Mouse (Mus musculus) lung, embryonic 16.5 days (tissue): ENCODE results near the gene Sdc4. TPM values are rescaled to one million over a fixed set of nuclear protein-coding genes. Genes with fewer than 3 reads are reported as not detected.

ENCODE experiments used
- ATAC-seq: fragments of 200-750 bp; cut with Nextera tagmentation; 2 replicates; pipeline ENCODE4 v1.8.0; 2017; ENCODE audit warnings: low read depth, mild to moderate bottlenecking, moderate library complexity
- H3K27ac ChIP-seq: fragments of 300-500 bp; sonication (generic); 2 replicates; pipeline ENCODE4 v1.5.1; 2014; ENCODE audit warnings: mild to moderate bottlenecking, control low read depth, low read length
- H3K27me3 ChIP-seq: fragments of 300-500 bp; sonication (generic); 2 replicates; pipeline ENCODE4 v1.6.1; 2014; ENCODE audit warnings: low read depth, low read length, mixed read lengths; ENCODE audit not compliant: control insufficient read depth, insufficient read depth
- H3K36me3 ChIP-seq: fragments of 300-500 bp; sonication (generic); 2 replicates; pipeline ENCODE4 v1.6.1; 2014; ENCODE audit warnings: low read length; ENCODE audit not compliant: control insufficient read depth, insufficient read depth
- H3K4me1 ChIP-seq: fragments of 300-500 bp; sonication (generic); replicated peaks from 2 replicates; pipeline ENCODE4 v1.6.1; 2014; ENCODE audit warnings: low read length, mixed read lengths; ENCODE audit not compliant: control insufficient read depth, insufficient read depth
- H3K4me2 ChIP-seq: fragments of 300-500 bp; sonication (generic); 2 replicates; pipeline ENCODE4 v1.6.1; 2014; ENCODE audit warnings: low read depth, low read length, control low read depth
- H3K4me3 ChIP-seq: fragments of 300-500 bp; sonication (generic); 2 replicates; pipeline ENCODE4 v1.5.1; 2014; ENCODE audit warnings: mild to moderate bottlenecking, low read length, control low read depth
- H3K9ac ChIP-seq: fragments of 300-500 bp; sonication (generic); 2 replicates; pipeline ENCODE4 v1.6.1; 2014; ENCODE audit warnings: low read length, control low read depth
- H3K9me3 ChIP-seq: fragments of 300-500 bp; sonication (generic); 2 replicates; pipeline ENCODE4 v1.6.1; 2016; ENCODE audit warnings: low read length; ENCODE audit not compliant: control insufficient read depth
- WGBS: fragments of 180-500 bp; shearing (Covaris S2); extraction: QIAGEN DNeasy Blood & Tissue Kit; methylation state at CpG from one replicate; pipeline ENCODE4 v1.1.7; 2014; 5-methylcytosine and 5-hydroxymethylcytosine counted together
- polyA plus RNA-seq: library from polyadenylated mRNA; unstranded; fragments of >200 nt; fragmentation: Nextera tagmentation; extraction: Ambion mirVana; gene quantifications from 2 replicates; pipeline ENCODE4 v1.2.1, GENCODE M21; 2015

Gene Sdc4
- polyA plus RNA-seq, 1 experiment from 2014 or later, result 226 TPM

DNA sequence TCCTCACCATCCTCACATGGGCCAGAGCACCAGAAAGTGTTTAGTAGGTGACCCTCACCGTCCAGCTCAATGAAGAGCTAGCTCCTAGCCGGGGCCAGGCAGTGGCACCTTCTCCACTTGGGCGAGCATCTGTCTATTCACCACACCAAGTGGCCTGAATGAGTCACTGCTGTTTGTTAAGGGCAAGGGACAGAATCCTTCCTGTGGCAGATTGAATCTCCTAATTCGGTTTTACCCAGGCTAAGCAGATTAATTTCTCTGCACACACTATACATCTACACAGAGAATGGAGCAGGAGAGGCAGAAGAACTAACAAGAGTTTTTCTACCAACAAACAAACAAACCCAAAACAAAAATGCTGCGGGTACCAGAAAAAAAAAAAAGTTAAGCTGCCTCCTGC lies 16.7 kb downstream of the Sdc4 start:
- H3K4me2 ChIP-seq, result no peak overlapping the region
- 78% methylated on average over 5 of the region's 5 CpGs for WGBS
- no peak overlapping the region for H3K9ac ChIP-seq
- H3K27ac ChIP-seq, result no peak overlapping the region
- no peak for ATAC-seq
- no peaks in the 10 kb centered on the region for H3K27me3 ChIP-seq
- no peak overlapping the region for H3K4me3 ChIP-seq
- H3K9me3 ChIP-seq, result no peaks in the 10 kb centered on the region
- H3K36me3 ChIP-seq, result peaks cover 21% of the 10 kb centered on the region
- peaks cover 19% of the 10 kb centered on the region for H3K4me1 ChIP-seq

- 26% methylated on average over 12 of the region's 12 CpGs for WGBS
- H3K9ac ChIP-seq, result no peak overlapping the region
- no peaks in the 10 kb centered on the region for H3K9me3 ChIP-seq
- H3K4me1 ChIP-seq, result peaks cover 11% of the 10 kb centered on the region
- no peaks in the 10 kb centered on the region for H3K27me3 ChIP-seq
- no peak overlapping the region for H3K4me3 ChIP-seq
- ATAC-seq, result no peak; the same call in 1 of the 2 replicates
- no peak overlapping the region for H3K4me2 ChIP-seq
- peaks cover 21% of the 10 kb centered on the region for H3K36me3 ChIP-seq
- H3K27ac ChIP-seq, result no peak overlapping the region
Observed at GRCm38 (mm10) chr2:164426121-164426520, 17.6 kb downstream of the Sdc4 start.

DNA sequence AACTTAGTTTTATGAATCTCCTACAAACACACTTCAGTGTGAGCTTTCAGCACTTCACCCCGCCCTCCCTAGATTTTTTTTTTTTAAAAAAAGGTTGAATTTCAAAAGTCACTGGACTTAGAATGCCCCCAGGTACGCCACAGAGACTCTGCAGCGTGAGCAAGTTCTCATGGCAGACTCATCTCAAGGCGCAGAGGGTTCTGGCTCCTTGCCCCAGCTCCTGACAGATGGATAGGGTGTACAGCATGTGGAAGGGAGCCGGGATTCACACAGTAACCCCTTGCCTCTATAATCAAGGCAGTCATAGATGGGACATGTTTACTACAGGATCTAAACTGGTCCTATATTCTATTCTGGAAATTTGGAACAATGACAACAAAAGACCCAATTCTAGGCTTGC lies 18.3 kb downstream of the Sdc4 start:
- peaks cover 21% of the 10 kb centered on the region for H3K36me3 ChIP-seq
- WGBS, result 68% methylated on average over 5 of the region's 5 CpGs

DNA sequence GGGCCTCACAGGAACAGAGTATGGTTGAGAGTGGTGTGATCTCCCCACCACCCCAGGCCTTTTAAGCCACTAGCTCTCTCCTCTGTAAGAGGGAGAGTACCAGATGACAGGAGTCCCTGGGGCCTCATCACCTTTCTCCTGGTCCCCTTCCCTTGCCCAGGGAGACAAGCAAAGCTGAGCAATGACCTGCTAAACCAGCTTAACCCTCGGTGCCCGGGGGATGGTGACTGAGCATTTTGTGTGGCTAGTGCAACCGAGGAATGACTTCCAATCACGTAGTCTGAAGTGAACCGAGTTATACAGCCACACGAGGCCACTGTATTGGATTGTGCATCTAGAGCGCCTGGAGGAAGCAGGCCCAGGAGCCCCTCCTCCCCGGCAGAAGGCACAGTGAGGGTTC lies 19.3 kb downstream of the Sdc4 start:
- WGBS, result 87% methylated on average over 8 of the region's 8 CpGs
- Histone ChIP-seq H3K4me1 (no peaks in the 10 kb centered on the region), H3K4me3 (no peak overlapping the region), H3K4me2 (no peak overlapping the region), H3K27ac (no peak overlapping the region), H3K9ac (no peak overlapping the region), H3K36me3 (peaks cover 19% of the 10 kb centered on the region), H3K27me3 (no peaks in the 10 kb centered on the region), H3K9me3 (no peaks in the 10 kb centered on the region)
- no peak for ATAC-seq

More for the DNA sequence above, 18.3 kb downstream of the Sdc4 start:
- H3K4me2 ChIP-seq, result no peak overlapping the region
- no peak overlapping the region for H3K9ac ChIP-seq
- H3K4me1 ChIP-seq, result peaks cover 4% of the 10 kb centered on the region
- no peaks in the 10 kb centered on the region for H3K27me3 ChIP-seq
- H3K4me3 ChIP-seq, result no peak overlapping the region
- no peak overlapping the region for H3K27ac ChIP-seq
- no peaks in the 10 kb centered on the region for H3K9me3 ChIP-seq
- no peak for ATAC-seq

- no peak overlapping the region for H3K9ac ChIP-seq
- 74% methylated on average over 11 of the region's 11 CpGs for WGBS
- no peak overlapping the region for H3K4me3 ChIP-seq
- H3K9me3 ChIP-seq, result no peaks in the 10 kb centered on the region
- H3K27me3 ChIP-seq, result no peaks in the 10 kb centered on the region
- peaks cover 15% of the 10 kb centered on the region for H3K36me3 ChIP-seq
- peaks cover 2% of the 10 kb centered on the region; the same call in 1 of the 2 replicates for H3K4me1 ChIP-seq
- no peak overlapping the region for H3K4me2 ChIP-seq
- H3K27ac ChIP-seq, result no peak overlapping the region
- no peak for ATAC-seq
Observed at GRCm38 (mm10) chr2:164423464-164423863, 20.2 kb downstream of the Sdc4 start.

GRCm38 (mm10) chr2:164422675-164423393 lies 20.9 kb downstream of the Sdc4 start:
- Histone ChIP-seq H3K27me3 (no peaks in the 10 kb centered on the region), H3K9me3 (no peaks in the 10 kb centered on the region), H3K27ac (no peak overlapping the region), H3K4me2 (no peak overlapping the region), H3K9ac (no peak overlapping the region), H3K4me3 (no peak overlapping the region), H3K4me1 (peaks cover 5% of the 10 kb centered on the region; the same call in 1 of the 2 replicates), H3K36me3 (peaks cover 15% of the 10 kb centered on the region)
- WGBS, result 77% methylated on average over 15 of the region's 15 CpGs
- ATAC-seq, result no peak

- Histone ChIP-seq H3K27ac (no peak overlapping the region; the same call in 1 of the 2 replicates), H3K9ac (no peak overlapping the region), H3K4me3 (no peak overlapping the region), H3K27me3 (no peaks in the 10 kb centered on the region), H3K4me1 (peaks cover 5% of the 10 kb centered on the region; the same call in 1 of the 2 replicates), H3K36me3 (peaks cover 15% of the 10 kb centered on the region), H3K4me2 (no peak overlapping the region), H3K9me3 (no peaks in the 10 kb centered on the region)
- no peak for ATAC-seq
- 81% methylated on average over 8 of the region's 8 CpGs for WGBS
Observed at GRCm38 (mm10) chr2:164421979-164422378, 21.7 kb downstream of the Sdc4 start.

DNA sequence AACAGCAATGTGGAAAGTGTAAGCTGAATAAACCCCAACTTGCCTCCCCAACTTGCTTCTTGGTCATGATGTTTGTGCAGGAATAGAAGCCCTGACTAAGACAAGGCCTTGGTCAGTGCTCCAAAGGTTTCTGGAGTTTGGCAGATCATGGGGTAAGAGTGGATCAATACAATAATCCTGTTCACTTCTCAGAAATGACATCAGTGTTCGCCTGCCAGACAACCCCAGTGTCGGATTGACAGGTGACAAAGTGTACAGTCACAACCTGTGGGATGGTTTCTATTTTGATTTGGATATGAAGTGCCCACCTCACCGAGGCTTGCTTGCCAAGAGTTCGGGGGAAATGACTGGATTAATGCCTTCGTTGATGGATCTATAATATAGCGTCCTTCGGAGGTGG lies 22.4 kb downstream of the Sdc4 start:
- no peak overlapping the region for H3K4me3 ChIP-seq
- no peak overlapping the region for H3K27ac ChIP-seq
- 83% methylated on average over 7 of the region's 7 CpGs for WGBS

GRCm38 (mm10) chr2:164419489-164419888 lies 24.2 kb downstream of the Sdc4 start:
- H3K4me1 ChIP-seq, result peaks cover 6% of the 10 kb centered on the region; the same call in 1 of the 2 replicates
- H3K27ac ChIP-seq, result no peak overlapping the region
- ATAC-seq, result no peak
- H3K4me2 ChIP-seq, result no peak overlapping the region
- no peaks in the 10 kb centered on the region for H3K27me3 ChIP-seq
- no peak overlapping the region for H3K4me3 ChIP-seq
- 9% methylated on average over 3 of the region's 3 CpGs for WGBS
- no peak overlapping the region for H3K9ac ChIP-seq
- no peaks in the 10 kb centered on the region for H3K9me3 ChIP-seq
- peaks cover 9% of the 10 kb centered on the region for H3K36me3 ChIP-seq

More for the DNA sequence above, 22.4 kb downstream of the Sdc4 start:
- no peak for ATAC-seq
- H3K27me3 ChIP-seq, result no peaks in the 10 kb centered on the region
- H3K4me2 ChIP-seq, result no peak overlapping the region
- H3K9me3 ChIP-seq, result no peaks in the 10 kb centered on the region
- H3K9ac ChIP-seq, result no peak overlapping the region
- H3K4me1 ChIP-seq, result peaks cover 5% of the 10 kb centered on the region; the same call in 1 of the 2 replicates
- H3K36me3 ChIP-seq, result peaks cover 12% of the 10 kb centered on the region
